Mouse (Mus musculus): ENCODE measurements around the gene Wfikkn2. TPM values are rescaled to one million over a fixed set of nuclear protein-coding genes. Genes with fewer than 3 reads are reported as not detected.

Gene Wfikkn2
- polyA plus RNA-seq, 1 experiment, result 0.16 TPM

GRCm38 (mm10) chr11:94206398-94207114, 39.2 kb downstream of the Wfikkn2 start:
- no peak overlapping the region for H3K27ac ChIP-seq (ENCODE audit: insufficient read depth, low read length)
- no peaks in the 10 kb centered on the region for H3K27me3 ChIP-seq (ENCODE audit: control insufficient read depth, insufficient read depth, low read length, poor library complexity, severe bottlenecking)
- no peak overlapping the region for H3K4me3 ChIP-seq (ENCODE audit: low read depth, low read length)
- no peaks in the 10 kb centered on the region for H3K9me3 ChIP-seq (replicated peaks; ENCODE audit: control insufficient read depth, insufficient read depth, low read length, poor library complexity, severe bottlenecking)
- H3K36me3 ChIP-seq (ENCODE audit: control insufficient read depth, insufficient read depth, low read length, poor library complexity, severe bottlenecking), result no peaks in the 10 kb centered on the region
- H3K4me1 ChIP-seq (ENCODE audit: control insufficient read depth, insufficient read depth, low read length), result no peaks in the 10 kb centered on the region
- TF ChIP-seq EP300 (IDR thresholded peaks at IDR 0.05; ENCODE audit: insufficient read depth, low read depth, low read length) (no peak), CTCF (IDR thresholded peaks at IDR 0.05; ENCODE audit: low read depth, low read length) (no peak), POLR2A (IDR thresholded peaks at IDR 0.05; ENCODE audit: insufficient read depth, low read length) (no peak)
- no peak overlapping the region for H3K9ac ChIP-seq (ENCODE audit: low read depth, poor library complexity, severe bottlenecking)

- H3K4me1 ChIP-seq (ENCODE audit: control insufficient read depth, insufficient read depth, low read length), result no peaks in the 10 kb centered on the region
- H3K36me3 ChIP-seq (ENCODE audit: control insufficient read depth, insufficient read depth, low read length, poor library complexity, severe bottlenecking), result no peaks in the 10 kb centered on the region
- no peaks in the 10 kb centered on the region for H3K9me3 ChIP-seq (replicated peaks; ENCODE audit: control insufficient read depth, insufficient read depth, low read length, poor library complexity, severe bottlenecking)
- no peak overlapping the region for H3K27ac ChIP-seq (ENCODE audit: insufficient read depth, low read length)
- H3K9ac ChIP-seq (ENCODE audit: low read depth, poor library complexity, severe bottlenecking), result no peak overlapping the region
- H3K27me3 ChIP-seq (ENCODE audit: control insufficient read depth, insufficient read depth, low read length, poor library complexity, severe bottlenecking), result no peaks in the 10 kb centered on the region
- TF ChIP-seq POLR2A (IDR thresholded peaks at IDR 0.05; ENCODE audit: insufficient read depth, low read length) (no peak), CTCF (IDR thresholded peaks at IDR 0.05; ENCODE audit: low read depth, low read length) (no peak), EP300 (IDR thresholded peaks at IDR 0.05; ENCODE audit: insufficient read depth, low read depth, low read length) (no peak)
- H3K4me3 ChIP-seq (ENCODE audit: low read depth, low read length), result no peak overlapping the region
These were observed 42.7 kb downstream of the Wfikkn2 start for GRCm38 (mm10) chr11:94203066-94203465.

GRCm38 (mm10) chr11:94202106-94202505, 43.7 kb downstream of the Wfikkn2 start:
- H3K36me3 ChIP-seq (ENCODE audit: control insufficient read depth, insufficient read depth, low read length, poor library complexity, severe bottlenecking), result no peaks in the 10 kb centered on the region

GRCm38 (mm10) chr11:94200422-94200821, 45.4 kb downstream of the Wfikkn2 start:
- Histone ChIP-seq H3K27me3 (ENCODE audit: control insufficient read depth, insufficient read depth, low read length, poor library complexity, severe bottlenecking) (no peaks in the 10 kb centered on the region), H3K9ac (ENCODE audit: low read depth, poor library complexity, severe bottlenecking) (no peak overlapping the region), H3K4me3 (ENCODE audit: low read depth, low read length) (no peak overlapping the region), H3K4me1 (ENCODE audit: control insufficient read depth, insufficient read depth, low read length) (no peaks in the 10 kb centered on the region), H3K9me3 (replicated peaks; ENCODE audit: control insufficient read depth, insufficient read depth, low read length, poor library complexity, severe bottlenecking) (no peaks in the 10 kb centered on the region), H3K27ac (ENCODE audit: insufficient read depth, low read length) (no peak overlapping the region), H3K36me3 (ENCODE audit: control insufficient read depth, insufficient read depth, low read length, poor library complexity, severe bottlenecking) (no peaks in the 10 kb centered on the region)
- TF ChIP-seq CTCF (IDR thresholded peaks at IDR 0.05; ENCODE audit: low read depth, low read length) (no peak), EP300 (IDR thresholded peaks at IDR 0.05; ENCODE audit: insufficient read depth, low read depth, low read length) (no peak), POLR2A (IDR thresholded peaks at IDR 0.05; ENCODE audit: insufficient read depth, low read length) (no peak)

More at GRCm38 (mm10) chr11:94202106-94202505, 43.7 kb downstream of the Wfikkn2 start:
- Histone ChIP-seq H3K9ac (ENCODE audit: low read depth, poor library complexity, severe bottlenecking) (no peak overlapping the region), H3K4me3 (ENCODE audit: low read depth, low read length) (no peak overlapping the region), H3K4me1 (ENCODE audit: control insufficient read depth, insufficient read depth, low read length) (no peaks in the 10 kb centered on the region), H3K27me3 (ENCODE audit: control insufficient read depth, insufficient read depth, low read length, poor library complexity, severe bottlenecking) (no peaks in the 10 kb centered on the region), H3K9me3 (replicated peaks; ENCODE audit: control insufficient read depth, insufficient read depth, low read length, poor library complexity, severe bottlenecking) (no peaks in the 10 kb centered on the region), H3K27ac (ENCODE audit: insufficient read depth, low read length) (no peak overlapping the region)
- TF ChIP-seq EP300 (IDR thresholded peaks at IDR 0.05; ENCODE audit: insufficient read depth, low read depth, low read length) (no peak), POLR2A (IDR thresholded peaks at IDR 0.05; ENCODE audit: insufficient read depth, low read length) (no peak), CTCF (IDR thresholded peaks at IDR 0.05; ENCODE audit: low read depth, low read length) (no peak)

GRCm38 (mm10) chr11:94199771-94200170, 46.0 kb downstream of the Wfikkn2 start:
- Histone ChIP-seq H3K9ac (ENCODE audit: low read depth, poor library complexity, severe bottlenecking) (no peak overlapping the region), H3K4me3 (ENCODE audit: low read depth, low read length) (no peak overlapping the region), H3K27me3 (ENCODE audit: control insufficient read depth, insufficient read depth, low read length, poor library complexity, severe bottlenecking) (no peaks in the 10 kb centered on the region), H3K27ac (ENCODE audit: insufficient read depth, low read length) (no peak overlapping the region), H3K4me1 (ENCODE audit: control insufficient read depth, insufficient read depth, low read length) (no peaks in the 10 kb centered on the region), H3K36me3 (ENCODE audit: control insufficient read depth, insufficient read depth, low read length, poor library complexity, severe bottlenecking) (no peaks in the 10 kb centered on the region), H3K9me3 (replicated peaks; ENCODE audit: control insufficient read depth, insufficient read depth, low read length, poor library complexity, severe bottlenecking) (no peaks in the 10 kb centered on the region)
- TF ChIP-seq EP300 (IDR thresholded peaks at IDR 0.05; ENCODE audit: insufficient read depth, low read depth, low read length) (no peak), CTCF (IDR thresholded peaks at IDR 0.05; ENCODE audit: low read depth, low read length) (no peak), POLR2A (IDR thresholded peaks at IDR 0.05; ENCODE audit: insufficient read depth, low read length) (no peak)

- H3K36me3 ChIP-seq (ENCODE audit: control insufficient read depth, insufficient read depth, low read length, poor library complexity, severe bottlenecking), result no peaks in the 10 kb centered on the region
- H3K27ac ChIP-seq (ENCODE audit: insufficient read depth, low read length), result no peak overlapping the region
- no peaks in the 10 kb centered on the region for H3K9me3 ChIP-seq (replicated peaks; ENCODE audit: control insufficient read depth, insufficient read depth, low read length, poor library complexity, severe bottlenecking)
- H3K4me1 ChIP-seq (ENCODE audit: control insufficient read depth, insufficient read depth, low read length), result no peaks in the 10 kb centered on the region
- H3K27me3 ChIP-seq (ENCODE audit: control insufficient read depth, insufficient read depth, low read length, poor library complexity, severe bottlenecking), result no peaks in the 10 kb centered on the region
- no peak for TF ChIP-seq CTCF (IDR thresholded peaks at IDR 0.05; ENCODE audit: low read depth, low read length)
- TF ChIP-seq EP300 (IDR thresholded peaks at IDR 0.05; ENCODE audit: insufficient read depth, low read depth, low read length), result no peak
- no peak for TF ChIP-seq POLR2A (IDR thresholded peaks at IDR 0.05; ENCODE audit: insufficient read depth, low read length)
- no peak overlapping the region for H3K9ac ChIP-seq (ENCODE audit: low read depth, poor library complexity, severe bottlenecking)
- H3K4me3 ChIP-seq (ENCODE audit: low read depth, low read length), result no peak overlapping the region
These were observed 47.2 kb downstream of the Wfikkn2 start for GRCm38 (mm10) chr11:94198405-94199146.
